Mouse (Mus musculus) liver, postnatal 0 days (tissue): ENCODE data around the gene Prkag2. TPM values are rescaled to one million over a fixed set of nuclear protein-coding genes. Genes with fewer than 3 reads are reported as not detected.

Source experiments
- ATAC-seq: fragments of 200-750 bp; cut with Nextera tagmentation; 2 replicates; pipeline ENCODE4 v1.8.0; 2017; ENCODE audit warnings: mild to moderate bottlenecking, moderate library complexity
- DNase-seq: peaks from one replicate; pipeline ENCODE4 v3.0.0-alpha.2; 2016
- H3K27ac ChIP-seq: fragments of 300-500 bp; sonication (generic); 2 replicates; pipeline ENCODE4 v1.5.1; 2014; ENCODE audit warnings: antibody characterized with exemption, moderate library complexity, mild to moderate bottlenecking, low read depth
- H3K27me3 ChIP-seq: fragments of 300-500 bp; sonication (generic); 2 replicates; pipeline ENCODE4 v1.6.1; 2014; ENCODE audit warnings: low read length, control low read depth, mixed read lengths; ENCODE audit not compliant: insufficient read depth
- H3K36me3 ChIP-seq: fragments of 300-500 bp; sonication (generic); replicated peaks from 2 replicates; pipeline ENCODE4 v1.6.1; 2014; ENCODE audit warnings: mild to moderate bottlenecking, control low read depth, low read length, moderate library complexity, mixed read lengths; ENCODE audit not compliant: insufficient read depth
- H3K4me1 ChIP-seq: fragments of 300-500 bp; sonication (generic); 2 replicates; pipeline ENCODE4 v1.6.1; 2014; ENCODE audit warnings: antibody characterized with exemption, mild to moderate bottlenecking, control low read depth; ENCODE audit not compliant: insufficient read depth
- H3K4me2 ChIP-seq: fragments of 300-500 bp; sonication (generic); 2 replicates; pipeline ENCODE4 v1.6.1; 2014; ENCODE audit warnings: low read depth, mild to moderate bottlenecking, low read length, moderate library complexity, mixed read lengths
- H3K4me3 ChIP-seq: fragments of 300-500 bp; sonication (generic); 2 replicates; pipeline ENCODE4 v1.5.1; 2014; ENCODE audit warnings: low read depth, low read length
- H3K9ac ChIP-seq: fragments of 300-500 bp; sonication (generic); replicated peaks from 2 replicates; pipeline ENCODE4 v1.6.1; 2014; ENCODE audit warnings: mild to moderate bottlenecking, moderate library complexity
- H3K9me3 ChIP-seq: fragments of 300-500 bp; sonication (generic); 2 replicates; pipeline ENCODE4 v1.6.1; 2016; ENCODE audit warnings: mild to moderate bottlenecking, control low read depth, low read length, mixed read lengths
- CTCF ChIP-seq: sonication (generic); IDR thresholded peaks from 2 replicates; pipeline ENCODE4 v1.5.1; 2016; ENCODE audit warnings: antibody characterized with exemption, low read depth
- EP300 ChIP-seq: IDR thresholded peaks from 2 replicates; pipeline ENCODE4 v1.6.1; 2016; ENCODE audit warnings: antibody characterized with exemption, low read depth, mild to moderate bottlenecking
- WGBS: fragments of 180-500 bp; shearing (Covaris S2); extraction: QIAGEN DNeasy Blood & Tissue Kit; methylation state at CpG from one replicate; pipeline ENCODE4 v1.1.7; 2014; ENCODE audit not compliant: insufficient replicate concordance; 5-methylcytosine and 5-hydroxymethylcytosine counted together
- polyA plus RNA-seq: library from polyadenylated mRNA; unstranded; fragments of >200 nt; fragmentation: Nextera tagmentation; extraction: Ambion mirVana; gene quantifications from 2 replicates; pipeline ENCODE4 v1.2.1, GENCODE M21; 2015

Gene Prkag2
- polyA plus RNA-seq, 1 experiment from 2014 or later, result 6.8 TPM

DNA sequence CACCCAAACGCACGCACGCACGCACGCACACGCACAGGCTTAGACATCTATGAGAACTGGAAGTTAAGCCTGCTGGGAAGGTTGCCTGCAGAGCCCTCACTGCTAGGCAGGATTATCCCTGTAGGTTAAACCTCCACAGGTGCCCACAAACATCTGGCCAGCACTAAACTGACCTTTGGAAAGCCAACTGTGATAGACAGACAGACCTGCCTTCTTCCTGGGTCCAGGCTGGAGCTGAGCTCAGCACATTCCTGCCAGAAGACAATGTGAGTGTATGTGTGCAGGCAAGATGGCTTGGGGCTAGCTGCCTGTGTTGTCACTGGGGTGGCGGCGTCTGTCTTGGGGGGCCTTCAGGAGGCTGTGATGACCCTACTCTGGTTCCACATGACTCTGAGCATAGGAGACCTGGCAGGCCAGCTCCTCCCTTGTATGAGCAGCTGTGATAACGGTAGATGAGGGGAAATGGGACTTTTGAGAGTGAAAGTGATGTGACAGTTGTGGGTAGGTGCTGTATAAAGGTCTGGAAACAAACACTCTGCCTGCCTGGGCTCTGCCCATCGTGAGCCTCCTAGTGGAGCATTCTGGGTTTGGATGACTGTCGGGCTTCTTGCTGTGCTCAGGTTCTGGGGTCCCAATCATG lies 131.1 kb downstream of the Prkag2 start:
- Histone ChIP-seq H3K4me1 (peaks cover 27% of the 10 kb centered on the region), H3K9me3 (no peaks in the 10 kb centered on the region), H3K4me2 (peak overlapping the region; percentile 40), H3K36me3 (no peaks in the 10 kb centered on the region; the same call in 1 of the 2 replicates), H3K27me3 (no peaks in the 10 kb centered on the region), H3K9ac (no peak overlapping the region), H3K4me3 (no peak overlapping the region), H3K27ac (peak overlapping the region; percentile 66)
- WGBS, result 38% methylated on average over 11 of the region's 11 CpGs
- no peak for DNase-seq
- ATAC-seq, result peak; percentile 40
- no peak for TF ChIP-seq EP300
- peak; percentile 35 for TF ChIP-seq CTCF

- no peaks in the 10 kb centered on the region for H3K9me3 ChIP-seq
- WGBS, result 11% methylated on average over 8 of the region's 8 CpGs
- H3K36me3 ChIP-seq, result no peaks in the 10 kb centered on the region; the same call in 1 of the 2 replicates
- H3K27ac ChIP-seq, result no peak overlapping the region
- DNase-seq, result no peak
- no peak overlapping the region for H3K4me3 ChIP-seq
- H3K4me1 ChIP-seq, result peaks cover 27% of the 10 kb centered on the region
- H3K9ac ChIP-seq, result no peak overlapping the region
- H3K4me2 ChIP-seq, result peak overlapping the region; percentile 40
- no peaks in the 10 kb centered on the region for H3K27me3 ChIP-seq
- TF ChIP-seq CTCF (no peak), EP300 (no peak)
- peak; percentile 66 for ATAC-seq
These were observed 131.7 kb downstream of the Prkag2 start for GRCm38 (mm10) chr5:24968792-24969191.

GRCm38 (mm10) chr5:24967898-24968535 lies 132.4 kb downstream of the Prkag2 start:
- no peak for DNase-seq
- Histone ChIP-seq H3K4me2 (no peak overlapping the region), H3K4me1 (peaks cover 27% of the 10 kb centered on the region), H3K27ac (no peak overlapping the region), H3K9ac (no peak overlapping the region), H3K9me3 (no peaks in the 10 kb centered on the region), H3K27me3 (no peaks in the 10 kb centered on the region), H3K4me3 (no peak overlapping the region), H3K36me3 (no peaks in the 10 kb centered on the region; the same call in 1 of the 2 replicates)
- ATAC-seq, result no peak
- TF ChIP-seq CTCF (no peak), EP300 (no peak)
- WGBS, result 35% methylated on average over 7 of the region's 7 CpGs

- Histone ChIP-seq H3K9ac (no peak overlapping the region), H3K36me3 (no peaks in the 10 kb centered on the region; the same call in 1 of the 2 replicates), H3K27me3 (no peaks in the 10 kb centered on the region), H3K4me2 (no peak overlapping the region), H3K9me3 (no peaks in the 10 kb centered on the region), H3K4me1 (peaks cover 9% of the 10 kb centered on the region), H3K4me3 (no peak overlapping the region), H3K27ac (no peak overlapping the region)
- WGBS, result 66% methylated on average over 4 of the region's 4 CpGs
- no peak for ATAC-seq
- TF ChIP-seq CTCF (no peak), EP300 (no peak)
- DNase-seq, result no peak
These were observed 136.7 kb downstream of the Prkag2 start for GRCm38 (mm10) chr5:24963776-24964175.

GRCm38 (mm10) chr5:24960791-24961190 lies 139.7 kb downstream of the Prkag2 start:
- Histone ChIP-seq H3K27ac (no peak overlapping the region), H3K4me2 (no peak overlapping the region), H3K9ac (no peak overlapping the region), H3K27me3 (no peaks in the 10 kb centered on the region), H3K4me3 (no peak overlapping the region), H3K36me3 (no peaks in the 10 kb centered on the region; the same call in 1 of the 2 replicates), H3K9me3 (no peaks in the 10 kb centered on the region), H3K4me1 (no peaks in the 10 kb centered on the region)
- no peak for DNase-seq
- WGBS, result 83% methylated on average over 5 of the region's 5 CpGs
- TF ChIP-seq EP300, result no peak
- TF ChIP-seq CTCF, result no peak
- ATAC-seq, result no peak

DNA sequence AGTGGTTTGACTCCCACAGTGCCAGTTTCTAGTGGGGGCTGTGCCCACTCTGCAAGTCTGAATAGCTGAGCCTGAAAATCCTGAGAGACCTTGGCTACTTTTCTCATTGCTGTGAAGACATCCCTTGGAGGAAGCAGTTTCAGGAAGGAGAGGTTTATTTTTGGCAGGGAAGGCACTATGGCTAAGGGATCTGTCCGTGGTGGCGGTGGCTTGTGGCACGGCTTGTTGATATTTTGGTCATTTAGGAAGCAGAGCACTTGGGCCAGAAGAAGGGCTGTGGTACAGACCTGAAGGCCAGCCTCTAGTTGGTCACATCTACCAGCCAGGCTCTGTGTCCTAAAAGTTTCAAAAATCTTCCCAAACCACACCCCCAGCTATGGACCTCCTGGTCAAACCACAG lies 140.7 kb downstream of the Prkag2 start:
- no peak overlapping the region for H3K4me2 ChIP-seq
- no peaks in the 10 kb centered on the region; the same call in 1 of the 2 replicates for H3K36me3 ChIP-seq
- no peaks in the 10 kb centered on the region for H3K9me3 ChIP-seq
- 60% methylated on average over 3 of the region's 3 CpGs for WGBS
- DNase-seq (no peak), ATAC-seq (no peak)
- no peaks in the 10 kb centered on the region for H3K27me3 ChIP-seq
- no peak overlapping the region for H3K4me3 ChIP-seq
- no peak overlapping the region for H3K27ac ChIP-seq
- TF ChIP-seq CTCF (no peak), EP300 (no peak)
- H3K4me1 ChIP-seq, result no peaks in the 10 kb centered on the region
- H3K9ac ChIP-seq, result no peak overlapping the region
